Mouse (Mus musculus) heart, embryonic 10.5 days (tissue): ENCODE measurements around the gene C1qb. TPM values are rescaled to one million over a fixed set of nuclear protein-coding genes. Genes with fewer than 3 reads are reported as not detected.

Source experiments
- DNase-seq: peaks from one replicate; pipeline ENCODE4 v3.0.0-alpha.2; 2017; ENCODE audit warnings: low spot score
- H3K27ac ChIP-seq: fragments of 300-500 bp; sonication (generic); 2 replicates; pipeline ENCODE4 v1.5.1; 2016; ENCODE audit warnings: mild to moderate bottlenecking
- H3K27me3 ChIP-seq: fragments of 300-500 bp; sonication (generic); 2 replicates; pipeline ENCODE4 v1.6.1; 2016; ENCODE audit warnings: mild to moderate bottlenecking; ENCODE audit not compliant: poor library complexity, insufficient read depth, severe bottlenecking
- H3K36me3 ChIP-seq: fragments of 300-500 bp; sonication (generic); 2 replicates; pipeline ENCODE4 v1.6.1; 2016; ENCODE audit warnings: mild to moderate bottlenecking, moderate library complexity
- H3K4me1 ChIP-seq: fragments of 300-500 bp; sonication (generic); 2 replicates; pipeline ENCODE4 v1.6.1; 2016; ENCODE audit warnings: mild to moderate bottlenecking
- H3K4me3 ChIP-seq: fragments of 300-500 bp; sonication (generic); 2 replicates; pipeline ENCODE4 v1.5.1; 2016; ENCODE audit warnings: mild to moderate bottlenecking, moderate library complexity
- H3K9me3 ChIP-seq: fragments of 300-500 bp; sonication (generic); 2 replicates; pipeline ENCODE4 v1.6.1; 2016; ENCODE audit warnings: mild to moderate bottlenecking, moderate library complexity
- WGBS: fragments of 180-500 bp; shearing (Covaris S2); methylation state at CpG from one replicate; pipeline ENCODE4 v1.1.7; 2016; 5-methylcytosine and 5-hydroxymethylcytosine counted together
- polyA plus RNA-seq: library from polyadenylated mRNA; unstranded; fragments of >200 nt; fragmentation: Nextera tagmentation; extraction: Ambion mirVana; gene quantifications from 2 replicates; pipeline ENCODE4 v1.2.1, GENCODE M21; 2016

C1qb gene
- 4.5 and 13.4 TPM in 2 replicates for polyA plus RNA-seq

GRCm38 (mm10) chr4:136886101-136886500 is at the start of gene C1qb:
Gene C1qb, minus strand, starts transcription at chr4:136886187.
- Histone ChIP-seq H3K27me3 (peaks cover 65% of the 10 kb centered on the region), H3K9me3 (no peaks in the 10 kb centered on the region), H3K36me3 (no peaks in the 10 kb centered on the region), H3K4me3 (no peak within 1 kb of the TSS), H3K4me1 (no peaks in the 10 kb centered on the region), H3K27ac (no peak within 1 kb of the TSS)
- 71% methylated on average over 7 of the region's 7 CpGs for WGBS
- no peak for DNase-seq

GRCm38 (mm10) chr4:136934746-136935613 is 49.0 kb upstream of the C1qb start:
- Histone ChIP-seq H3K4me3 (no peak overlapping the region), H3K27ac (no peak overlapping the region), H3K9me3 (no peaks in the 10 kb centered on the region), H3K36me3 (no peaks in the 10 kb centered on the region), H3K27me3 (peaks cover 100% of the 10 kb centered on the region), H3K4me1 (peaks cover 31% of the 10 kb centered on the region)
- 41% methylated on average over 18 of the region's 18 CpGs for WGBS
- no peak for DNase-seq

- DNase-seq: no peak
- no peak overlapping the region for H3K4me3 ChIP-seq
- peaks cover 21% of the 10 kb centered on the region for H3K4me1 ChIP-seq
- WGBS: 66% methylated on average over 8 of the region's 8 CpGs
- peaks cover 99% of the 10 kb centered on the region for H3K27me3 ChIP-seq
- H3K9me3 ChIP-seq: no peaks in the 10 kb centered on the region
- H3K36me3 ChIP-seq: no peaks in the 10 kb centered on the region
- no peak overlapping the region for H3K27ac ChIP-seq
Measured at GRCm38 (mm10) chr4:136930474-136930873, 44.5 kb upstream of the C1qb start.

GRCm38 (mm10) chr4:136928928-136929327 is 42.9 kb upstream of the C1qb start:
- no peak for DNase-seq
- Histone ChIP-seq H3K27ac (no peak overlapping the region), H3K36me3 (no peaks in the 10 kb centered on the region), H3K9me3 (no peaks in the 10 kb centered on the region), H3K27me3 (peaks cover 98% of the 10 kb centered on the region), H3K4me1 (0 out of 2 replicates have a peak, but pooled peaks cover 8% of the 10 kb centered on the region), H3K4me3 (no peak overlapping the region)
- WGBS: 14% methylated on average over 5 of the region's 5 CpGs

- no peaks in the 10 kb centered on the region for H3K36me3 ChIP-seq
- H3K9me3 ChIP-seq: no peaks in the 10 kb centered on the region
- WGBS: 22% methylated on average over 15 of the region's 15 CpGs
- H3K4me1 ChIP-seq: no peaks in the 10 kb centered on the region
- H3K4me3 ChIP-seq: no peak overlapping the region
- no peak overlapping the region for H3K27ac ChIP-seq
- no peak for DNase-seq
- peaks cover 94% of the 10 kb centered on the region for H3K27me3 ChIP-seq
Measured at GRCm38 (mm10) chr4:136925804-136926203, 39.8 kb upstream of the C1qb start.

- DNase-seq: peak; percentile 90
- 5% methylated on average over 6 of the region's 6 CpGs for WGBS
- H3K36me3 ChIP-seq: no peaks in the 10 kb centered on the region
- peaks cover 90% of the 10 kb centered on the region for H3K27me3 ChIP-seq
- no peak overlapping the region for H3K27ac ChIP-seq
- no peaks in the 10 kb centered on the region for H3K9me3 ChIP-seq
- no peaks in the 10 kb centered on the region for H3K4me1 ChIP-seq
- no peak overlapping the region for H3K4me3 ChIP-seq
Measured at GRCm38 (mm10) chr4:136924529-136924928, 38.5 kb upstream of the C1qb start.

- H3K27ac ChIP-seq: no peak overlapping the region
- no peaks in the 10 kb centered on the region for H3K36me3 ChIP-seq
- no peak for DNase-seq
- H3K4me1 ChIP-seq: peaks cover 3% of the 10 kb centered on the region; the same call in 1 of the 2 replicates
- H3K9me3 ChIP-seq: no peaks in the 10 kb centered on the region
- WGBS: 73% methylated on average over 3 of the region's 3 CpGs
- H3K4me3 ChIP-seq: no peak overlapping the region
- H3K27me3 ChIP-seq: peaks cover 85% of the 10 kb centered on the region
Measured at GRCm38 (mm10) chr4:136919526-136919925, 33.5 kb upstream of the C1qb start.

- H3K9me3 ChIP-seq: no peaks in the 10 kb centered on the region
- no peaks in the 10 kb centered on the region for H3K36me3 ChIP-seq
- WGBS: 79% methylated on average over 8 of the region's 8 CpGs
- H3K27ac ChIP-seq: no peak overlapping the region
- peaks cover 7% of the 10 kb centered on the region; the same call in 1 of the 2 replicates for H3K4me1 ChIP-seq
- DNase-seq: no peak
- peaks cover 87% of the 10 kb centered on the region for H3K27me3 ChIP-seq
- H3K4me3 ChIP-seq: no peak overlapping the region
Measured at GRCm38 (mm10) chr4:136918834-136919233, 32.8 kb upstream of the C1qb start.

- Histone ChIP-seq H3K4me3 (no peak overlapping the region), H3K27me3 (peaks cover 86% of the 10 kb centered on the region)
- WGBS: 28% methylated on average over 7 of the region's 7 CpGs
Measured at GRCm38 (mm10) chr4:136917165-136917524, 31.2 kb upstream of the C1qb start.

GRCm38 (mm10) chr4:136916359-136917164 is 30.6 kb upstream of the C1qb start:
- H3K4me1 ChIP-seq: peaks cover 11% of the 10 kb centered on the region; the same call in 1 of the 2 replicates
- no peak overlapping the region for H3K4me3 ChIP-seq
- H3K27me3 ChIP-seq: peaks cover 86% of the 10 kb centered on the region
- no peaks in the 10 kb centered on the region for H3K36me3 ChIP-seq
- H3K27ac ChIP-seq: no peak overlapping the region
- WGBS: 71% methylated on average over 20 of the region's 20 CpGs
- H3K9me3 ChIP-seq: no peaks in the 10 kb centered on the region
- DNase-seq: no peak

More at GRCm38 (mm10) chr4:136917165-136917524, 31.2 kb upstream of the C1qb start:
- H3K4me1 ChIP-seq: peaks cover 7% of the 10 kb centered on the region; the same call in 1 of the 2 replicates
- DNase-seq: no peak
- H3K9me3 ChIP-seq: no peaks in the 10 kb centered on the region
- H3K27ac ChIP-seq: no peak overlapping the region
- no peaks in the 10 kb centered on the region for H3K36me3 ChIP-seq

- Histone ChIP-seq H3K9me3 (no peaks in the 10 kb centered on the region), H3K4me1 (peaks cover 18% of the 10 kb centered on the region), H3K36me3 (no peaks in the 10 kb centered on the region), H3K27ac (no peak overlapping the region), H3K4me3 (no peak overlapping the region), H3K27me3 (peaks cover 91% of the 10 kb centered on the region)
- WGBS: 13% methylated on average over 9 of the region's 9 CpGs
- no peak for DNase-seq
Measured at GRCm38 (mm10) chr4:136912841-136913240, 26.9 kb upstream of the C1qb start.

GRCm38 (mm10) chr4:136911804-136912203 is 25.8 kb upstream of the C1qb start:
- Histone ChIP-seq H3K4me3 (no peak overlapping the region), H3K4me1 (peaks cover 18% of the 10 kb centered on the region), H3K36me3 (no peaks in the 10 kb centered on the region), H3K27me3 (peaks cover 90% of the 10 kb centered on the region), H3K9me3 (no peaks in the 10 kb centered on the region), H3K27ac (no peak overlapping the region)
- WGBS: 47% methylated on average over 9 of the region's 9 CpGs
- DNase-seq: no peak

GRCm38 (mm10) chr4:136911211-136911646 is 25.2 kb upstream of the C1qb start:
- DNase-seq: no peak
- Histone ChIP-seq H3K9me3 (no peaks in the 10 kb centered on the region), H3K4me3 (no peak overlapping the region), H3K4me1 (peaks cover 18% of the 10 kb centered on the region), H3K27ac (no peak overlapping the region), H3K36me3 (no peaks in the 10 kb centered on the region), H3K27me3 (peaks cover 90% of the 10 kb centered on the region)
- 12% methylated on average over 17 of the region's 17 CpGs for WGBS
